Mouse (Mus musculus) cerebellum, postnatal 25 days (tissue): ENCODE data around the gene Speer4f2.
"Not testable (repeated sequence)": the region's sequence is repeated elsewhere in the genome, so short reads cannot be mapped to it uniquely, and the experiment has no call there.

Source experiments
- DNase-seq, 2 experiments: peaks; one replicate each; pipeline ENCODE4 v3.0.0; 2021; ENCODE audit warnings: mixed read lengths in 2 of 2

Gene Speer4f2

DNA sequence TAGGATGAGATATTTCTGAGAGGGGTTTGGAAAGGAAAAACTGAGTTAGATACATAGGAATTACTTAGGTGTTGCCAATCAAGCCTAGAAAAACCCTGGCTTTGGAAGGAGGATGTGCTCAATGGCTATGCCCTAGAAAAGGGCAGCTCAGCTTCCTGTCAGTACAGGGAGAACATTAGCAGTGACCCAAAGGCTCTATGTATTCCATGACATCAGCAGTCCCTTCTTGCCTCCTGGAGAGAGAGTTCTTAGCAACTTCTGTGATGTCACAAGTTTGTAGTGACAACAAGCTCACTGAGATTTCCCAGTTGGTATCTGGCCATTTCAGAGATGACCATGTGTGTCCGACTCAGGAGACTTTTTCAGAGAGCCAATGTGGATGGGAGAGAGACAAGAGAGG, at the start of gene Speer4f2:
Gene Speer4f2 (plus strand): TSS at position 301 of the 400 bp plus-strand sequence.
- not testable (repeated sequence) for DNase-seq

DNA sequence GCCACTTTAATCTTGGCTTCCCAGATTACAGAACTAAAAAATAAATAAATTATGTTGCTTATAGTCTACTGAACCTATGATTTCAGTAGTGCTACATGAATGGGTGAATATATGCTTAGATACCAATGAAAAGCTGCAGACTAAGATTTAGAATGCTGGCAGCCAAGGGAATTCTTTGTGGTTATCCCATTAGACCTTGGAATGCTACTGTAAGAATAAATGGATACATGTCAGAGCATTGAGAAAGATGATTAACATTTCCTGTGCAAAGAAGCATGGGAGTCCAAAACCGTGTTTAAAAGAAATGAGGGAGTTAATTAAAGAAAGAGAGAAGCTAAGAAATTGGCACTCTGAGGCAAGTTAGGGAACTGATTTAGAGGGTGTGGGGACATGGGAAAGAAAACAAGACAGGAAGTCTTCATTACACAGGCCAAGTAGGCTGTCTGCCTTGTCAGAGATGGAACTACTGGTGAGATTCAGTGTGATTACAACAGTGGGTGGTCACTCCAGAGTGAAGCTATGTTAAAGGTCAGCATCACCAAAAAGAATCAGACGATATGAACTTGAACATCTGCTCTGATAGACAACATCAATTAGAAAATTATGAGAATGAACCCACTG, 43.9 kb upstream of the Speer4f2 start:
- no peak for DNase-seq

DNA sequence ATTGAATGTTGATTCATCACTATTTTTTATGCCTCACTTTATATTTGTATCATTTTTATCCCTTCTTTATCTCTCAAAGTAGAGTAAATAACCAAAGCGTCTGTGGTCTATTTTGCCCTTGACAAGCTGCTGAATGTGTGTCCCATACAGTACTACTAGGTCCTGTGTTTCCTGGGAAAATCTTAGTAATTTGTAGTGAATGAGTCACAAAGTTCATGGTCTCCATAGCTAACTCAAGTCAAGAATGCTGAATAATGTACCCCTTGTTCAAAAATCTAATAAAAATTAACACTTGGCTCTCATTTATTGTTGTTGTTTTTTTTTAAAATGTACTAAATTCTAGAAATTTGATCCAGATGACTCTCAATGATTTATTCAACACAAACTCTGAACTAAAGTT, 38.1 kb upstream of the Speer4f2 start:
- no peak for DNase-seq

DNA sequence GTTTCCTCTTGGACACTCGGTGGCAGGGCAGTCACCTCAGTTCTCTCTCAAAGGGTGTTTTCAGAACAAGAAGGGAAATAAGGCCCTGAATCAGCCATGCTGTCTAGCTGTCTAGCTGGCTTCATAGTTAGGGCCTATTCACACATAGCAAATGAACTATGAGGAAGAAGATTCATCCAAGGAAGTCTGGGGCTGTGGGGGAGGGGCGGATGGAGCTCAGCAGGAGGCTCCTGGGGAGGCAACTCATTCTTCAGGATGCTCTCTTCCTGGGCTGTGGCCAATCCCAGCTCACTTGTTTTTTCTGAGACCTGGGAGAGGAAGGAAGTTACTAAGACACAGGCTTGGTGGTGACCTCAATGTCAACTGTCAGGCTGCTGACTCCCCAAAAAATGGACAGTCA, 27.2 kb upstream of the Speer4f2 start:
- DNase-seq: peak in 1 of 2 experiments; percentile 5

DNA sequence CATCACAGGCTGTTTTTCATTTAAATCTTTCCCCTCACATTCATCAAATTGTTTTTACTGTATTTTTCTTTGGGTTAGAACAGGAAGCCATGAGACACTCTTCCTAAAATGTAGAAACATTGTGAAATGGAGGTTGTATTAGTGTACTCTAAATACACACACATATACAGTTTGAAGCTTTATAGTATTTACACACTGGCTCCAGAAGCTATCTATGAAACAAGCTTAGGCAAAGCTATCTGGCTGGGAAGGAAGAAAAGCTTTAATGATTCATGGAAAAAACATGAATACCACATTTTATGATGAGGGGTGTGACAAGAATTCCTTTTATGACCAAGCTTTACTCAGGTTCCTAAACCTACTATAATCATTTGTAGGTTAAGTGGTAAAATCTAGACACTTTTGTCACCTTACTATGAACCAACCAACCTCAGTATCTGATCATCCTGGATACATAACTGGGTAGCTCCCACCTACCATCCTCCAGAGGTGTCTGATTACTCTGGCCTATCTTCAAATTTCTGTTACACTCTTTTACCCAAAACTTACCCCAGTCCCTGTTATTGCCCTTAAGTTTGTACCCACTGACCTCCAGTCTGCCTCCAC, 13.5 kb upstream of the Speer4f2 start:
- no peak for DNase-seq

DNA sequence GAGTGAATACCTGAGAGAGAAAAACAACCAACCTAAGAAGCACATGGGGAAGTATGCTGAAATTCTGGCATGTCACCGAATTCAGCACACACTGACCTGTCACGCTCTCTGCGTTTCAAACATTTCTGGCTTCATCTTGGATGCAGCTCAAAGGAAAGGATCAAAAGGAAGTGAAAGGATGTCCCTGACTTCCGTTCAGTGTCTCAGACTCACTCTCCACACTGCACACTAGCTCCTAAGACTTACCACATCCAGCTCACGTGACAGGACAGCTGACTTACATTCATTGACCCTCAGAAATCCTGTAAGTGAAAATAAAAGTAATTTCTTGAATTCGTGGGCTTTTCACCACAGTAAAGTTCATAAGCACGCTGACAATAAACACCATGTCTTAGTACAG, 16.9 kb downstream of the Speer4f2 start:
- no peak for DNase-seq

DNA sequence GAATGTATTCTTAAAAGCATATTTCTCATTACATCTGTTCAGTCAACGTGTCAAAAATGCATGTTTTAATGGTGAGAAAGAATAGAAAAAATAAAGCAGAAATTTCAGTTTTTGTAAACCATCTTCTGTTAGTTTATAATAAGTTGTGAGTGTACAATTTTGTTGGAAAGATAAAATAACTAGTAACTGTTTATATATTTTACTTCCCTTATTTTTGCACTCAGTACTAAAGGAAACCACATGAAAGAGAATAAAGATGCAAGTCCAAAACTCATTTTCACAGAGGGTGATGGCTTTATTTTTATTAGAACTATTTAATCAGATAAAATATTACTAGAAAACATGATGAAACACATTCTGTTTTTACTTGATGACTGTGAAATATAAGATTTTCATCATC, 18.2 kb downstream of the Speer4f2 start:
- DNase-seq: no peak

DNA sequence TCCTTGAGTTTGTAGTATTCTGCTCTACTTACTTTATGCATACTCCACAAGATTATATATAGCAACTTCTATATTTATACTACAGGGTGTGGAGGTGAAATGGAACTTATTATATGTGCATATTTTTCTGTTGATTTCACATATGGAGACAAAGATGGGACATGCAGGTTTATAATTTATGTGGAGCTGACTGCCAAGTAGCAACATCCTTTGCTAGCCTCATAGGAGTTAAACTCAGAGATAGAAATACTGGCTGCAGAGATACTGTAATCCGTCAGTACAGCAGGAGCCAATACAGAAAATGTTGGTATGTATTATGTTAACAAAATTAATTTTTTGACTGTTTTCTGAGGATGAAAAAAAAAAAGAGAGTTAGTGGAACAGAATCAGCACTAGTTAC, 27.6 kb downstream of the Speer4f2 start:
- no peak for DNase-seq

DNA sequence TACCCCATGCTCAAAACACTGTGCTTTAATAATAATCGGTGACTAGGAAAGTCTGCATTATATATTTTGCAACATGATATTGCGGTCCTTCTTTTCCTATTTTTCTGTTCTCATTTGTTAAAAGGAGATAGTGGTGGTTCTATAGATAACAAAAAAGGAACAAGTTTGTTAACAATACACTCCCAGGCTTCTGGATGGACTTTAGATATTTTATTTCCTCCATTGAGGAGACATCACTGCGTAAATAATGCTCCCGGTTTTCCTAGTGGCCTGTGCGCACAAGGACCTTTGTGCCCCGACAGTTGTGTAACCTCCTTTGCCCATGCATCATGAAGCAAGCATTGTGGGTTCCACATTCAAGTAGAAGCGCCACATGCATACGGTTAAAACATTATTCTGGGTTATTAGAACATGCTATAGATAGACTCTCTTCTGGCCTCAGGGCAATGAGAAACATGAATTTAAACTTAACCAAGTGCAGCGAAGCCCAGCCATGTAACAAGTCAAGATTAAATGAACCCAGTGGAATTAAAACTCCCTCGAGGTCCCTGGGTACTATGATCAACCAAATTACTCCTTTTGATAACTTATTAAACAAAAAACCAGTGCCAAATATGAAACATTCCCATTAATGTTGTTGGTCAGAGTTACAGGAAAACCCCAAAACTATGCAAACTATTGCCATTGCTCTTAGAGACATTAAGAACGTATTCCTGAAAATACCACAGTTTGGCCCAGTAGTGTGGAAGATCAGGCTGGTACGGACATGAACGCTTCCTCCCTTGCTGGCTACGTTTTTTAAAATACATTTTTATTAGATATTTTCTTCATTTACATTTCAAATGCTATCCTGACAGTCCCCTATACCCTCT, 28.5 kb downstream of the Speer4f2 start:
- DNase-seq: no peak

DNA sequence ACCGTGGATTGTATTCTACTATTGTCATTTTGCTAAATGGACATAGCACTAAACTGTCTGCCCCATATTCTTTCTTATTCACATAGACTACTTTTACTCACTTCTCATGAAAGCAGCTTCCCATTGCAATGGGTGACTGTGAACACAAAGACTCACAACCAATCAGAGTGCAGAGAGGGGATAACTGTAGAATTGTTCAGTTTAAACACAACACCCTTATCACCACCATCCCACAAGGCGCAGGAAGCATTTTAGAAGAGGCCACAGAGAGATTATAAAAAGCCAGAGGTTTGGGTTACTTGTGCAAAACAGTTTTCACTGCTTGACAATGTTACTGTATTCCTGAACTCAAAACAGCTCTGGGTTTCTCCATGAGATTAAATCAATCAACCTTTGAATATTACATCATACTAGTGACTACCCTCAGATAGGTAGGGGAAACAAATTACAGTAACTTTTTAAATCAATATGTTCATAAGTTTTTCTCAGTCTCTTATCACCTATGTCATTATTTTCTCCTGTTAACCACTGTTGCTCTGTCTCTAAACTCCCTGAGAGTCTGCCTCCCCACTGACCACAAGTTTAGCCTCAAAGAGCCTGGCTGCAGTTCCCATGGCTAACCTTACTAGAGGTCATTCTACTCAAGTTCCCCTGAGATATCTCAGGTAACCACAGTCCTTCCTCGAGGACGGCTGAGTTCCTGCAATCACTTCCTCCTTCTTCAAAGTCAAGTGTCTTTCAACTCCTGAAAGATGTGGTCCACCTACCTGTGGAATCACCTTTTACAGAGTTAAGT, 29.5 kb downstream of the Speer4f2 start:
- DNase-seq: no peak

DNA sequence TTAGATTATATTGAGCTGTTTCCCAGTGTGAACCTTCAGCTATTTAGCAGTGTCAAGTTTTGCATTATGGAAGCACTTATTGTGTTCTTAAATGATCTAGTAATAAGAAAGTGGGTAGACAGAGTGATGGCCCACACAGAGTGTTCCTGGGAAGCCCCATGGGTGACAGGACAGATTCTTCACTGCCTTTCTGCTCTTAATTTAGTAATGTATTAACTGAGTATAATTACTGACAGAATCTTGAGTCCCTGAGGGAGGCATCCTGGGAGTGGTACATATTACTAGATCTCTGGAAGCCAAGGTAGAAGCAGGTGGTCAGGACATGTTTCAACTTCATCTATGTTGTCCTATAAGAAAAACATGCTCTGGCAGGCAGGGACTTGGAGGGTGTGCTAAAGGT, 30.6 kb downstream of the Speer4f2 start:
- no peak for DNase-seq

DNA sequence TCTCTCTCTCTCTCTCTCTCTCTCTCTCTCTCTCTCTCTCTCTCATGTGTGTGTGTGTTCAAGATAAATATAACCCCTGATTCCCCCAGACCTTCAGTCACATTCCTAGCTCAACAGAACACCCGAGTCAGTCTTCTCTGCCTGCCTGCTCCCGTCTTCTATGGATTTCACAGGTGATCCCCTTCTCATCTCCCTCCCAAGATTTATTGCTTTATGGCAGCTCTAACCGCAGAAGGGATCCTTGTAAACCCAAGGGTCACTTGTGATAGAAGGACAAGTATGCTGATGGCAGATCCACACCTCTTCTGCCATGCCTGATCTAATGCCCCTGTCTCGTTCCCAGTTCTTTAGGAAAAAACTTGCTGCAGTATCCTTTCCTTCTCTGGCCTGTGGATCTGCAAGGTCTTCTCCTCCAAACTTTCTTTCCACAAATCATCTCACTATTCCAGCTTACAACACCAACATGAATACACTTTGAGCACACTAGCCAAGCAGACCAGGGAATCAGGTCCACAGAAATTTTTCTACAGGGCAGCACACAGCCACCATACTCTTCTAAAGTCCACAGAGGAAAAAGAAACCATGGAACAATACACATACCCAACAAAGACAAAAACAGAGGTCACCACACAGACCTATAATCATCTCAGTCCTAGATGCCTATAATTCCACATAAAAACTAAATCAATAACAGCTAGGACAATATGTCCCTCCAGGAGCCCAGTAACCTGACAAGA, 36.1 kb downstream of the Speer4f2 start:
- DNase-seq: no peak

DNA sequence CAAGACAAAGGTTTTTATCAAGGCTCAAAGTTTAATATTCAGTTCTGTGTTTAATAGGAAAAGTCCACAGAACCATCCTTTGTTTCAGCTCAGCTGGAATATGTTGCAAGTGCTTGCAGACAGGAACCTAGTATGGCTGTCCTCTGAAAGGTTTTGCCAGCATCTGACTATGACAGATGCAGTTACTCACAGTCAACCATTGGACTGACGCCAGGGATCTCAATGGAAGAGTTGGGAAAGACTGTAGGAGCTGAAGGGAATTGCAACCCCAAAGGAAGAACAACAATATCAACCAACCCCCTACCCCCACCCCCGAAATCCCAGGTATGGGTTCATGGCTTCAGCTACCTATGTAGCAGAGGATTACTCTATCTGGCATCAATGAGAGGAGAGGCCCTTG, 44.2 kb downstream of the Speer4f2 start:
- DNase-seq: peak in 1 of 2 experiments; percentile 11

DNA sequence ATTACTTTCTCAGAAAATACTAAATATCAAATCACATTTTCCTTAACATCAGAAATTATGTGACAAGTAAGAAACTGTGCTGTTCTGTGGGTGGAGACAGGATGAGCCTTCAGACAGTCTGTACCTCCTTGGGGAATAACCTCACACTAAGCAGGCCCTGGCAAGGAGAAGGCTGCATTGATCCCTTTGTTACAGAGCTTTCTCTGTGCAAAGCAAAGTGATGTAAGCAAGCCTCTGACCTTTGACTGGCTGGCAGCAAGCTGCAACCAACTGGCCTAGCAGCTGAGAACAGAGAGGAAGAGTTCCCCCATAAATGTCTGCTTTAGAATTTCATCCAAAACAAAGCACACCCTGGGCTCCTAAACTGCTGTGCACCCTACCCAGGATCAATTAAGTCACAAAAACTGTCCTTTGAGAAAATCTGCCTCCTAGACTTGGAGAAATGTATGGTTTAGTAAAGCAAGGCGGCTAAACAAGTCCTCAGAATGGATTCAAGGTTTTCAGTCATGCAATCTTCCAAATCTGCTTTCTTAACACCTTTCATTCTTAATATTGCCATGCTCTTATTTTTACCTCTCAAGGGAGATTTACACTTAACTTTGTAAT, 46.3 kb downstream of the Speer4f2 start:
- DNase-seq: no peak

DNA sequence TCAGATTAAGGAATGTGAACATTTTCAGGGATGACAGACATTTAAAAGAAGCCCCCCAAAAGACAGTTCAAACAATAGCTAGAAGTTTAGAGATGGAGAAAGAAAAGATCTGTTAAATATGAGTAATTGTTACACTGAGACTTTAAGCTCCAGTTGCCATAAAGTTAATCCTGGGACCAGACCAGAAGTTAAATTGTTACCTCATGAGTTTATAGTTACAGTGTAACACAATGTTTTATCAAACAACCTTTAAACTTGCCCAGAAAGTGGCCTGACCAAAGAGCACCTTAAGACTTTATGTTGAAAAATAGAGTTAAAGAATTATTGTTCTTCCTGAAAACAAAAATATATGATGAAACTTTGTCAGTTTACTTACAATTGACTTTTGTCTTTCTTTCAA, 46.9 kb downstream of the Speer4f2 start:
- DNase-seq: no peak

DNA sequence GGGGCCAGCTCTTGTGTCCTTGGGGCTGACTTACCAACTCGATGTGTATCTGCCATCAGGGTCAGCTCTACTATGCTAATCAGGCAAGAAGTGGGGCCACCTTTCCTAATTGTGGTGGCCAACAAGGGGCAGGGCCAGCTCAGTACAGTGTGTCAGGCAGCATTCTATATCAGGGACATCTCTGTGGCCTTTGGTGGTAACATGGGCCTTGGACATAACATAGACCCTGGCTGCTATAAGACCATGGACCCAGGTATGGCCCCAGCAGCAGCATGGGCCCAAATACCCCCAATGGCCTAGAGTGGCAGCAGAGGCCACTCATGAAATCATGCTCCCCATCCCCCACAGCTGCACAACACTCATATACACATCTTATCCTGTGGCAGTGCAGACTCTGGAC, 49.2 kb downstream of the Speer4f2 start:
- DNase-seq: no peak

DNA sequence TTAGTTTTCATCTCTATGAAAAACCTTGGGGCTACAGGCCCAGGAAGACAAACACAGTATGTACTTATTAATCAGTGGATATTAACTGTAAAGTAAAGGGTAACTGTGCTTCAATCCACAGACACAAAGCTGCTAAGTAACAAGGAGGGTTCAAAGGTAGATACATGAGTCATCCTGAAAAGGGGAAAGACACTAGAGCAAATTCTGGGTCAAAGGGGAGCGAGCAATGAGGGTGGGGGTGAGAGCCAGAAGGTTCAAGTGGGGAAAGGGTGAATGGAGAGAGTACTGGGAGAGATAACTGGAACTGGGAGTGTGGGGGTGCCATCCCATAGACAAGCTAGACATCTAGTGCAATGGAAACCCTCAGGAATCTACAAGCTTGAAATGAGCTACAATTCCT, 54.0 kb downstream of the Speer4f2 start:
- no peak for DNase-seq
